Mouse (Mus musculus) stomach, embryonic 16.5 days (tissue): ENCODE data around the gene Rbm39. TPM values are rescaled to one million over a fixed set of nuclear protein-coding genes. Genes with fewer than 3 reads are reported as not detected.

Experiments used
- polyA plus RNA-seq: library from polyadenylated mRNA; unstranded; fragments of >200 nt; fragmentation: Nextera tagmentation; extraction: Ambion mirVana; gene quantifications from 2 replicates; pipeline ENCODE4 v1.2.1, GENCODE M21; 2015

Gene Rbm39
- polyA plus RNA-seq, 1 experiment from 2014 or later, result 551 TPM

Other genes with a start within 250 kb of the Rbm39 start
- 66.5 and 67.1 TPM in 2 replicates for gene Uqcc1, start 249.9 kb downstream of the Rbm39 start, polyA plus RNA-seq
- not detected in 2 replicates for gene Gm15557, start 239.5 kb downstream of the Rbm39 start, polyA plus RNA-seq
- 1.2 and 1.3 TPM in 2 replicates for gene Gdf5, start 234.9 kb downstream of the Rbm39 start, polyA plus RNA-seq
- gene Cep250, start 223.8 kb downstream of the Rbm39 start, polyA plus RNA-seq, result 12.3 and 16.3 TPM in 2 replicates
- 1.7 and 1.8 TPM in 2 replicates for gene 6430550D23Rik, start 172.3 kb downstream of the Rbm39 start, polyA plus RNA-seq
- gene Ergic3, start 172.2 kb downstream of the Rbm39 start, polyA plus RNA-seq, result 209 and 240 TPM in 2 replicates
- gene Fer1l4, start 127.3 kb downstream of the Rbm39 start, polyA plus RNA-seq, result 5.4 and 6.6 TPM in 2 replicates
- gene Spag4, start 115.1 kb downstream of the Rbm39 start, polyA plus RNA-seq, result 2.0 and 2.7 TPM in 2 replicates
- gene Cpne1, start 68.3 kb downstream of the Rbm39 start, polyA plus RNA-seq, result 57.7 and 62.0 TPM in 2 replicates
- gene Rbm12, start 68.3 kb downstream of the Rbm39 start, polyA plus RNA-seq, result 22.5 and 23.9 TPM in 2 replicates
- gene Gm28036, start 53.1 kb downstream of the Rbm39 start, polyA plus RNA-seq, result 12.3 and 19.8 TPM in 2 replicates
- gene Romo1, start 36.2 kb downstream of the Rbm39 start, polyA plus RNA-seq, result 302 and 344 TPM in 2 replicates
- 51.0 and 51.1 TPM in 2 replicates for gene Nfs1, start 36.1 kb downstream of the Rbm39 start, polyA plus RNA-seq
- 50.9 and 57.2 TPM in 2 replicates for gene Phf20, start 16.2 kb upstream of the Rbm39 start, polyA plus RNA-seq
- 2.4 and 3.3 TPM in 2 replicates for gene Cnbd2, start 132.1 kb upstream of the Rbm39 start, polyA plus RNA-seq
- 27.2 and 31.3 TPM in 2 replicates for gene Scand1, start 132.5 kb upstream of the Rbm39 start, polyA plus RNA-seq
- gene Epb41l1, start 240.7 kb upstream of the Rbm39 start, polyA plus RNA-seq, result 3.0 and 3.1 TPM in 2 replicates